Mouse (Mus musculus) megakaryocyte, embryonic 14.5 days (primary cell): Measurements from ENCODE around the gene Gm20388. TPM values are rescaled to one million over a fixed set of nuclear protein-coding genes. Genes with fewer than 3 reads are reported as not detected.
A peak's percentile ranks its signal among the peaks of the same experiment; 100 is the strongest.

ENCODE experiments used
- H3K27me3 ChIP-seq: replicated peaks from 2 replicates; pipeline ENCODE3; 2012; ENCODE audit warnings: inconsistent platforms
- H3K36me3 ChIP-seq: replicated peaks from 2 replicates; pipeline ENCODE3; 2012; ENCODE audit warnings: low read length, inconsistent platforms, mixed read lengths
- H3K4me1 ChIP-seq: 2 replicates; pipeline ENCODE4 v1.6.1; 2012; ENCODE audit warnings: inconsistent platforms
- H3K4me3 ChIP-seq: replicated peaks from 2 replicates; pipeline ENCODE3; 2012; ENCODE audit warnings: moderate library complexity, mild to moderate bottlenecking, inconsistent platforms
- H3K9me3 ChIP-seq: 2 replicates; pipeline ENCODE4 v1.6.1; 2012; ENCODE audit warnings: inconsistent platforms
- FLI1 ChIP-seq: IDR thresholded peaks from 2 replicates; pipeline ENCODE4 v1.6.1; 2012; ENCODE audit warnings: low read length, inconsistent platforms, mixed read lengths
- GATA1 ChIP-seq: IDR thresholded peaks from 3 replicates; pipeline ENCODE4 v1.6.1; 2012; ENCODE audit warnings: mixed read lengths, low read length, inconsistent platforms, borderline replicate concordance
- polyA plus RNA-seq: library from polyadenylated mRNA; stranded (reverse); fragments of >175 nt; gene quantifications from 2 replicates; pipeline ENCODE4 v1.2.3, GENCODE M21; 2012; ENCODE audit warnings: low replicate concordance; ENCODE audit not compliant: insufficient read depth

Gm20388 gene
- polyA plus RNA-seq, 1 experiment, result 111 TPM

- peaks cover 8% of the 10 kb centered on the region for H3K4me1 ChIP-seq
- peaks cover 94% of the 10 kb centered on the region for H3K27me3 ChIP-seq
- H3K9me3 ChIP-seq, result peaks cover 54% of the 10 kb centered on the region
- H3K4me3 ChIP-seq, result no peak overlapping the region
- TF ChIP-seq FLI1, result no peak
- TF ChIP-seq GATA1, result no peak
- H3K36me3 ChIP-seq, result no peaks in the 10 kb centered on the region
Observed at GRCm38 (mm10) chr8:121214975-121215374, 1304.3 kb downstream of the Gm20388 start.

GRCm38 (mm10) chr8:121216441-121216949, 1305.9 kb downstream of the Gm20388 start:
- TF ChIP-seq GATA1 (no peak), FLI1 (no peak)
- Histone ChIP-seq H3K4me3 (peak overlapping the region; percentile 8), H3K36me3 (no peaks in the 10 kb centered on the region), H3K9me3 (peaks cover 48% of the 10 kb centered on the region), H3K4me1 (peaks cover 15% of the 10 kb centered on the region), H3K27me3 (peaks cover 89% of the 10 kb centered on the region)

GRCm38 (mm10) chr8:121218486-121218885, 1307.8 kb downstream of the Gm20388 start:
- Histone ChIP-seq H3K36me3 (no peaks in the 10 kb centered on the region), H3K4me3 (no peak overlapping the region), H3K27me3 (peaks cover 89% of the 10 kb centered on the region), H3K4me1 (peaks cover 12% of the 10 kb centered on the region), H3K9me3 (peaks cover 43% of the 10 kb centered on the region)
- TF ChIP-seq FLI1, result no peak
- TF ChIP-seq GATA1, result no peak

GRCm38 (mm10) chr8:121220103-121220899, 1309.7 kb downstream of the Gm20388 start:
- H3K4me1 ChIP-seq, result peaks cover 12% of the 10 kb centered on the region
- peaks cover 27% of the 10 kb centered on the region for H3K9me3 ChIP-seq
- no peak overlapping the region for H3K4me3 ChIP-seq
- no peaks in the 10 kb centered on the region for H3K36me3 ChIP-seq
- H3K27me3 ChIP-seq, result peaks cover 89% of the 10 kb centered on the region
- TF ChIP-seq GATA1 (no peak), FLI1 (no peak)

- no peaks in the 10 kb centered on the region for H3K9me3 ChIP-seq
Observed at GRCm38 (mm10) chr8:121224709-121225108, 1314.1 kb downstream of the Gm20388 start.

GRCm38 (mm10) chr8:121227756-121228155, 1317.1 kb downstream of the Gm20388 start:
- Histone ChIP-seq H3K27me3 (peaks cover 88% of the 10 kb centered on the region), H3K9me3 (no peaks in the 10 kb centered on the region), H3K4me1 (peaks cover 8% of the 10 kb centered on the region), H3K4me3 (no peak overlapping the region), H3K36me3 (no peaks in the 10 kb centered on the region)
- TF ChIP-seq GATA1 (no peak), FLI1 (no peak)

More at GRCm38 (mm10) chr8:121224709-121225108, 1314.1 kb downstream of the Gm20388 start:
- H3K4me1 ChIP-seq, result peaks cover 12% of the 10 kb centered on the region
- H3K36me3 ChIP-seq, result no peaks in the 10 kb centered on the region
- H3K27me3 ChIP-seq, result peaks cover 91% of the 10 kb centered on the region
- H3K4me3 ChIP-seq, result no peak overlapping the region
- no peak for TF ChIP-seq FLI1
- no peak for TF ChIP-seq GATA1

- Histone ChIP-seq H3K9me3 (no peaks in the 10 kb centered on the region), H3K27me3 (peaks cover 82% of the 10 kb centered on the region), H3K36me3 (no peaks in the 10 kb centered on the region), H3K4me3 (no peak overlapping the region), H3K4me1 (peaks cover 8% of the 10 kb centered on the region)
- TF ChIP-seq FLI1 (no peak), GATA1 (no peak)
Observed at GRCm38 (mm10) chr8:121228892-121229291, 1318.3 kb downstream of the Gm20388 start.

GRCm38 (mm10) chr8:121229550-121229949, 1318.9 kb downstream of the Gm20388 start:
- H3K9me3 ChIP-seq, result peaks cover 3% of the 10 kb centered on the region; the same call in 1 of the 2 replicates
- no peak for TF ChIP-seq GATA1
- no peak for TF ChIP-seq FLI1
- H3K4me3 ChIP-seq, result no peak overlapping the region
- H3K4me1 ChIP-seq, result peaks cover 8% of the 10 kb centered on the region
- no peaks in the 10 kb centered on the region for H3K36me3 ChIP-seq
- H3K27me3 ChIP-seq, result peaks cover 82% of the 10 kb centered on the region

- peaks cover 8% of the 10 kb centered on the region; the same call in 1 of the 2 replicates for H3K9me3 ChIP-seq
- H3K4me1 ChIP-seq, result peaks cover 8% of the 10 kb centered on the region
- TF ChIP-seq GATA1 (no peak), FLI1 (no peak)
- no peaks in the 10 kb centered on the region for H3K36me3 ChIP-seq
- H3K4me3 ChIP-seq, result no peak overlapping the region
- H3K27me3 ChIP-seq, result peaks cover 65% of the 10 kb centered on the region
Observed at GRCm38 (mm10) chr8:121233196-121233595, 1322.6 kb downstream of the Gm20388 start.

- H3K4me1 ChIP-seq, result 0 out of 2 replicates have a peak, but pooled peaks cover under 1% of the 10 kb centered on the region
- TF ChIP-seq FLI1, result no peak
- no peak for TF ChIP-seq GATA1
- H3K27me3 ChIP-seq, result peaks cover 63% of the 10 kb centered on the region
- no peak overlapping the region for H3K4me3 ChIP-seq
- no peaks in the 10 kb centered on the region for H3K36me3 ChIP-seq
- H3K9me3 ChIP-seq, result peaks cover 8% of the 10 kb centered on the region; the same call in 1 of the 2 replicates
Observed at GRCm38 (mm10) chr8:121234915-121235314, 1324.3 kb downstream of the Gm20388 start.
